Mouse (Mus musculus) thymus, adult 2 months (tissue): ENCODE results near the gene Prm2. TPM values are rescaled to one million over a fixed set of nuclear protein-coding genes. Genes with fewer than 3 reads are reported as not detected.
A peak's percentile ranks its signal among the peaks of the same experiment; 100 is the strongest.

ENCODE experiments used
- DNase-seq: peaks from one replicate; pipeline ENCODE4 v3.0.0; 2021
- H3K27ac ChIP-seq: fragments of 200-500 bp; 2 replicates; pipeline ENCODE4 v1.5.1; 2012; ENCODE audit warnings: low read length, control low read depth; ENCODE audit not compliant: control insufficient read depth, insufficient read depth
- H3K27me3 ChIP-seq: fragments of 200-500 bp; 2 replicates; pipeline ENCODE4 v1.6.1; 2012; ENCODE audit warnings: mild to moderate bottlenecking, low read length, moderate library complexity, mixed read lengths; ENCODE audit not compliant: control insufficient read depth, insufficient read depth
- H3K36me3 ChIP-seq: fragments of 200-500 bp; 2 replicates; pipeline ENCODE4 v1.6.1; 2012; ENCODE audit warnings: mild to moderate bottlenecking, low read length, moderate library complexity; ENCODE audit not compliant: control insufficient read depth, insufficient read depth
- H3K4me1 ChIP-seq: fragments of 200-500 bp; replicated peaks from 2 replicates; pipeline ENCODE4 v1.6.1; 2012; ENCODE audit warnings: low read length; ENCODE audit not compliant: control insufficient read depth, insufficient read depth
- H3K4me3 ChIP-seq: fragments of 200-500 bp; 2 replicates; pipeline ENCODE4 v1.5.1; 2012; ENCODE audit warnings: mild to moderate bottlenecking, low read length, control low read depth, moderate library complexity; ENCODE audit not compliant: control insufficient read depth, insufficient read depth
- CTCF ChIP-seq: fragments of 200-500 bp; IDR thresholded peaks from 2 replicates; pipeline ENCODE4 v1.5.1; 2012; ENCODE audit warnings: mild to moderate bottlenecking, control low read depth, low read length, moderate library complexity, borderline replicate concordance; ENCODE audit not compliant: control insufficient read depth, poor library complexity, insufficient read depth; ENCODE audit errors: extremely low read depth
- POLR2A ChIP-seq: fragments of 200-500 bp; IDR thresholded peaks from 2 replicates; pipeline ENCODE4 v1.6.1; 2012; ENCODE audit warnings: mild to moderate bottlenecking, low read length, control low read depth, moderate library complexity; ENCODE audit not compliant: control insufficient read depth, poor library complexity, insufficient read depth; ENCODE audit errors: extremely low read depth
- WGBS: fragments of 180-500 bp; shearing (Covaris S2); methylation state at CpG from one replicate; pipeline ENCODE4 v1.1.7; 2018; 5-methylcytosine and 5-hydroxymethylcytosine counted together
- polyA plus RNA-seq: library from polyadenylated mRNA; depleted of rRNA; stranded (reverse); fragments of >200 nt; gene quantifications from 2 replicates; pipeline ENCODE4 v1.2.3, GENCODE M21; 2012

Prm2 gene
- polyA plus RNA-seq, 1 experiment = 7.0 TPM

DNA sequence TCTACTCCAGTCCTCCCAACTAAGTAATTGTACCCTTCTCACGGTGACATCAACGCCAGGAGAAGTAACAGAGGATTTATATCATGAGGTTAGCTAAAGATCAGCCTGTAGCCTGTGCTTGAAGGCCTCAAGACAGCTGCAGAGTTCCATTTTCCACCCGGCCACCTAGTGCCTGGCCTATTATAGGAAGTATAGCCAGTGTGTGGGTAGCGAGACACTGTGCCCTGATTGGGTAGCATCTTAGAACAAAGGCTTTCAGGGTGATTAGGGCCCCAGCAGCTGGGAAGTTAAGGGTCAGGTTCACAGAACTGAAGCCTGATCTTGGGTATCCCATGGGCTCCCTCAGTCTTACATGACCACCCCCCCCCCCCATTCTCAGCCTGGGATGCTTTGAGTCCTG lies 7.1 kb downstream of the Prm2 start:
- no peak for DNase-seq
- 56% methylated on average over 4 of the region's 4 CpGs for WGBS
- no peak overlapping the region for H3K4me3 ChIP-seq
- H3K27ac ChIP-seq = no peak overlapping the region
- H3K36me3 ChIP-seq = peaks cover 6% of the 10 kb centered on the region
- TF ChIP-seq CTCF = no peak
- peaks cover 36% of the 10 kb centered on the region for H3K4me1 ChIP-seq
- H3K27me3 ChIP-seq = no peaks in the 10 kb centered on the region

DNA sequence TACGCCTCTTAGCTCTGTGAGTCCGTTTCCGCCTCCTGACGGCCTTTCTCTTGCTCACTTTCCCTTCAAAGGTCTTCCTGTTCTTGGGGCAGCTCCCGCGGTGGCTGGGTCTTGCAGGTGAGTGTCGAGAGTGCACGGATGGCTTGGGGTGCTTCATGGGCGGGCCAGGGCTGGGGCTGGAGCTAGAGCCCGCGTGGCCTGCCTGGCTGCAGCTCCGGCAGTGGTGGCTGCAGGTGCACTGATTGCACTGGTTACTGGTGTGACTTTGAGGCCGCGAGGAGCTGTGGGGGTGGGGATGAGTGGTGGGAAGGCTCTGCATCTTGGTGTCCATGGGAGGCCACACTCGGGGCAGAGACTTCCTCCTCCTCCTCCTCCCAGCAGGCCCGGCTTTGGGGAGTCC lies 7.7 kb downstream of the Prm2 start, which contains the start of gene Tnp2:
Gene Tnp2, minus strand, starts transcription at position 390 of the 400 bp plus-strand sequence.
- peak; percentile 21; the same call in 1 of the 2 replicates for TF ChIP-seq POLR2A
- no peak for TF ChIP-seq CTCF
- peak; percentile 66 for DNase-seq
- peaks cover 12% of the 10 kb centered on the region for H3K36me3 ChIP-seq
- peak within 1 kb of the TSS; percentile 24 for H3K4me3 ChIP-seq
- H3K4me1 ChIP-seq = peaks cover 36% of the 10 kb centered on the region
- WGBS = 5% methylated on average over 16 of the region's 16 CpGs
- no peaks in the 10 kb centered on the region for H3K27me3 ChIP-seq
- H3K27ac ChIP-seq = peak within 1 kb of the TSS; percentile 22

DNA sequence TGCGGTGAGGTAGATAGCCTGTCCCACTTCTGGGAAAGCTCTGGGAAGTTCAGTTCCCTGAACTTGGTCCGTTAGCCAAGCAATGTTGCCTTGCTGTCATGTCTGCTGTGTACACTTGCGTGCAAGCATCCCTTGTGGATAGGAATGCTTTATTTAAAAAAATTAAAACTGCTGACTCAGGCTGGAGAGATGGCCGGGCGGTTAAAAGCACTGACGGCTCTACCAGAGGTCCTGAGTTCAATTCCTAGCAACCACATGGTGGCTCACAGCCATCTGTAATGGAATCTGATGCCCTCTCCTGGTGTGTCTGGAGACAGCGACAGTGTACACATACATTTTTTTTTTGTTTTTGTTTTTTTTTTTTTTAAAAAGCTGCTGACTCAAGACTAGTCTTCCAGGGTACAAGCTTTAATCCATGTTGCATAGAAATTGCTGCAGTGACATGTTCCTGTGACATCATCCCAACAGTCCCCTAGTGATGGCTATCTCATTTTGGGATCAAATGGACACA lies 8.3 kb downstream of the Prm2 start:
- Histone ChIP-seq H3K27me3 (no peaks in the 10 kb centered on the region), H3K4me1 (peaks cover 42% of the 10 kb centered on the region), H3K4me3 (no peak overlapping the region), H3K27ac (peak overlapping the region; percentile 22; the same call in 1 of the 2 replicates), H3K36me3 (peaks cover 18% of the 10 kb centered on the region)
- DNase-seq = no peak
- TF ChIP-seq POLR2A (no peak), CTCF (no peak)
- 88% methylated on average over 7 of the region's 7 CpGs for WGBS

DNA sequence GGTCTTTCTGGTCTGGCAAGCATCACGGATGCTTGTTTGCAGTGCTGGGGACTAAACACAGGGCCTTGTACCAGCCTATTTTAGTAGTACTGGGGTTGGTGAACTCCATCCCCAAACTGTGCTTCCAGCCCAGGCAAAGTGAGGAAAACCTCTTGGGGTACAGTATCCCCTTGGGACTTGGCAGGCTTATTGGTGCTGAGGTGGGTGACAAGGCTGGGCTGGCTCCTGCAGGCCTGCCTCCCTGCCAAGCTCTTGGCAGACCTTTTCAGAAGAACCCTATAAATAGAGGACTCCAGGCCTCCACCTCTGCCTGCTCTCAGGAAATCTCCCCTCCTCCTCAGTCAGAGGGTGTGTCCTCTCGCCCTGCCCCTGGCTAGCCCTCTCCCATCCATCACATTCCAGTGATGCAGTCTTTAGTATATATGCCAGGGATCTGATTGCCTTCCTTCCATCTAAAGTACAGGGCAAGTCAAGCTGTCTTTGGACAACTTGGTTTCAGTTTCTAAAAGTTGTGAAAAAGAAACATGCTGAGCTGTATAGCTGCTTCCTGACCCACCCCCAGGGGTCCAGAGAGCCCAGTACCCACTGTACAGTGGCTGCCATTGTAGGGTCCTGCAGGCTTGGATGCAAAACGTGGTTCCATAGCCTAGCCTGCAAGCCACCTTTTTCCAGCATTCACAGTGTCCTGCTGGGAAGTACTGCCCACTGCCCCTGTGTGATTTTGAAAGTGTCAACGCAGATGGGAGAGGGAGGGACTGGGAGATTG lies 9.0 kb downstream of the Prm2 start:
- no peak overlapping the region for H3K4me3 ChIP-seq
- H3K4me1 ChIP-seq = peaks cover 46% of the 10 kb centered on the region
- 78% methylated on average over 4 of the region's 4 CpGs for WGBS
- DNase-seq = no peak
- TF ChIP-seq CTCF (no peak), POLR2A (no peak)
- H3K36me3 ChIP-seq = peaks cover 25% of the 10 kb centered on the region
- H3K27ac ChIP-seq = peak overlapping the region; percentile 22; the same call in 1 of the 2 replicates
- no peaks in the 10 kb centered on the region for H3K27me3 ChIP-seq

DNA sequence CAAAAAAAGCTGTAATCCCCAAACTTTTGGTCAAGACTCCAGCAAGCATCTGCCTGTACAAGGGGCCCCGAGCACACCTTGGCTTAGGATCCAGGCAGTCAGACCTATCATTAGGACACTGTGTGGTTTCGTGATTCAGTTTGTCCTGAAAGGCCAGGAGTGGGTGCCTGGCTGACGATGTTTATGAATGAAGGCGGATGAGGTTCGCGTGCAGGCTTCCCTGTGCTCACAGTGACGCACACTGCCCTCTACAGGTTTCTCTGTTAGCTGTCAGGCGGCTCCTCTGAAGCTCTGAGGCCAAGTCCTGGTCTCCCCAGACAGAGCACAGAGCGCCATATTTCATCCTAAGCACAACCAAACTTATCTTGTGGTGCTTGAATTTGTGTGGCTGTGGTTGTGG lies 9.6 kb downstream of the Prm2 start:
- TF ChIP-seq CTCF = peak; percentile 90
- TF ChIP-seq POLR2A = peak; percentile 39; the same call in 1 of the 2 replicates
- WGBS = 3% methylated on average over 9 of the region's 9 CpGs

DNA sequence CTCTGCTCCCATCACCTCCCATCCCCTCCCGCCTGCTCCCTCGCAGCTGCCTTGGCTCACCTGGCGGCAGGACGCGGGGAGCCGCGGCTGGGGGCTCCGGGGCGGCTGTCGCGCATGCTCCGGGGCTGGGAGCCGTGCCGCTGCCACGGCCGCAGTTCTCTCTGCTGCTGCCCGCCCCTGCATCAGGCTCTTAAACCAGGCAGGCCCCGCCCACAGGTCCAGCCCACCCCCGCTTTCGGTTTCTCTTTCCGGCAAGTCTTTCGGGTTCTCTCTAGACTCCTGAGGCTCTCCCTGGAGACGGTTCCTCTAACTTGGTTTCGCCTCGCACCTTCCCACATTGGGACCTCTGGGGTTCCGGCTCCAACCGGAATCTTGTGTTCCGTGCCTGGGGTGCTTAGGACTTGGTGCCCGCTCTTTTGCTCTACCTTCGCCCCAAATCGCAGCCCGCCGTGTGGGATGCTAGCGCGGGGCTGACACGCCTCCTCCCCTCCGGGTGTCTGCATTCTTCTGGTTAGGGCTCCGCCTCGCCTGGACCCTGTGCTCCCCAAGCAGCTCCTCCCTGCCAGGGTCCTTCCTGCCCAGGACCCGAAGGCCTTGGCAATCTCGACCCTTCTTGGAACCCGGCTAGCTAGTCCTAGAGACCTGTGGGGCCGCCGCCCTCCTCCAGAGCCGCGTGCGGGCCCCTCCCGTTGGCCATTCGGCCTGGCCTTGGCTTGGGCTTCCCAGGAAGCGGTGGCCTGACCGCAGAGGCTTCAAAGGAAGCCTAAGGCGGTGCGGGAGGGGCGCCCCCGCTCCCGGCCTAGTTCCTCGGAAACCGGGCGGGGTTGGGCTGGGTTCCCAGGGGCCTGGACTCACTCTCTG lies 10.3 kb downstream of the Prm2 start, which contains the start of gene Socs1:
Gene Socs1, minus strand, starts transcription at position 166 of the 861 bp plus-strand sequence.
- TF ChIP-seq CTCF (no peak), POLR2A (peak; percentile 97)
- Histone ChIP-seq H3K4me1 (peaks cover 54% of the 10 kb centered on the region), H3K4me3 (peak within 1 kb of the TSS; percentile 77), H3K27me3 (no peaks in the 10 kb centered on the region), H3K36me3 (peaks cover 25% of the 10 kb centered on the region), H3K27ac (peak within 1 kb of the TSS; percentile 88)
- DNase-seq = peak; percentile 95
- under 1% methylated on average over 59 of the region's 59 CpGs for WGBS

More for the DNA sequence above, 9.6 kb downstream of the Prm2 start:
- peak; percentile 88 for DNase-seq
- Histone ChIP-seq H3K4me3 (peak overlapping the region; percentile 77), H3K27ac (peak overlapping the region; percentile 88), H3K4me1 (peaks cover 50% of the 10 kb centered on the region), H3K36me3 (peaks cover 25% of the 10 kb centered on the region), H3K27me3 (no peaks in the 10 kb centered on the region)
